Mouse (Mus musculus): ENCODE results near the gene Gm14403. TPM values are rescaled to one million over a fixed set of nuclear protein-coding genes. Genes with fewer than 3 reads are reported as not detected.
"Not testable (repeated sequence)": the region's sequence is repeated elsewhere in the genome, so short reads cannot be mapped to it uniquely, and the experiment has no call there.

The Gm14403 gene
- total and polyA plus RNA-seq, 3 experiments = 7.5 to 19.9 (median 10.5) TPM

DNA sequence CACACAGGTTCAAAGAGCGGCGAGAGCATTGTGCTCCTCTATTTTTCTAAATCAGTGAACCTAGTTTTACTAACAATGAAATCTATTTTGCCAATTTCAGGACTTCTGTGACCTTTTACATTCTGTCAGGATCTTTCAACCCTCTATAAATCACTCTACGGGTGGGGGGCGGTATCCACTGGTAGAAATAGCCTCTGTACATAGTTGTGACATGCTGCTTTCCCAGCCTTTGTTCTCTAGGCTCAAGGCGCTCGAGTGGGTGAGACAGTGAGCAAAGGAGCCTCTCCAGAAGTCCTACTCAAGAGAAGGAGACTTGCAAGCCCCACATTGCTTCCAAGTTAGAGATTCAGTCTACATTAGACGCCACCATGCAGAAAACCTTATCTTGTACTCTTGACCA, 20.3 kb downstream of the Gm14403 start:
- H3K9ac ChIP-seq (ENCODE audit: insufficient read depth, low read depth); H3K4me1 ChIP-seq (ENCODE audit: control insufficient read depth in 1 of 2, insufficient read depth in 2 of 2); dilution Hi-C loops (cut with MboI; ENCODE audit: extremely low pct_ligation_motif_present, extremely low pct_unique_long_range_greater_than_20kb, low sequenced_read_pairs); in situ Hi-C loops (cut with MboI; ENCODE audit: low pct_ligation_motif_present, low pct_unique_long_range_greater_than_20kb, low sequenced_read_pairs); H3K79me2 ChIP-seq (replicated peaks; ENCODE audit: control insufficient read depth, extremely low read depth, insufficient read depth, poor library complexity, severe bottlenecking); H3K4me2 ChIP-seq (ENCODE audit: insufficient read depth, low read depth, poor library complexity, severe bottlenecking); H3K36me3 ChIP-seq (replicated peaks in 1 of 2; ENCODE audit: control insufficient read depth in 1 of 2, insufficient read depth in 1 of 2, low read length in 1 of 2); H3K4me3 ChIP-seq (replicated peaks in 1 of 3; ENCODE audit: low read depth in 2 of 3, low read length in 2 of 3, poor library complexity in 1 of 3); H3K27me3 ChIP-seq (replicated peaks); H3K9me3 ChIP-seq (replicated peaks; ENCODE audit: low read length); DNase-seq (ENCODE audit: extremely low read depth); H3K27ac ChIP-seq (ENCODE audit: insufficient read depth, low read depth): not testable (repeated sequence)

DNA sequence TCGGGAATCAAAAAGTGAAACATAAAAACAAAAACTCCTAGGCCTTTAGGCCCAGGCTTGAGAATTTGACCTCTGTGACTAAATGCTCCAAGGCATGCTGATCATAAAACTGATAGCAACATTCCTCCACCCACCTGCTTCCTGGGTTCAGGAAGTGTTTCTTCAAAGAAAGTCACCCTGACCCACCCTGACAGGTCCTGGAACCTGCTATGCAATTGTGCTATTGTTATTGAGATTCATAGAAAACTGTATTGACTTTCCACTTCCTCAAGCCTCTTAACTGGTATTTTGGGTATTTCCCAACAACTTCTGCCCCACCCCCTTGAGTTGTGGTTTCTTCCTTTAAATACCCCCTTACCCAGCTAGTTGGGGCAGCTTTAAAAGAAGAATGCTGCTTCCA, 20.9 kb downstream of the Gm14403 start:
- in situ Hi-C loops (cut with MboI; ENCODE audit: low pct_ligation_motif_present, low pct_unique_long_range_greater_than_20kb, low sequenced_read_pairs); H3K4me1 ChIP-seq (ENCODE audit: control insufficient read depth in 1 of 2, insufficient read depth in 2 of 2); H3K9me3 ChIP-seq (replicated peaks; ENCODE audit: low read length); dilution Hi-C loops (cut with MboI; ENCODE audit: extremely low pct_ligation_motif_present, extremely low pct_unique_long_range_greater_than_20kb, low sequenced_read_pairs); H3K4me2 ChIP-seq (ENCODE audit: insufficient read depth, low read depth, poor library complexity, severe bottlenecking); H3K36me3 ChIP-seq (replicated peaks in 1 of 2; ENCODE audit: control insufficient read depth in 1 of 2, insufficient read depth in 1 of 2, low read length in 1 of 2); DNase-seq (ENCODE audit: extremely low read depth); H3K9ac ChIP-seq (ENCODE audit: insufficient read depth, low read depth); H3K27ac ChIP-seq (ENCODE audit: insufficient read depth, low read depth); H3K4me3 ChIP-seq (replicated peaks in 1 of 3; ENCODE audit: low read depth in 2 of 3, low read length in 2 of 3, poor library complexity in 1 of 3); H3K27me3 ChIP-seq (replicated peaks); H3K79me2 ChIP-seq (replicated peaks; ENCODE audit: control insufficient read depth, extremely low read depth, insufficient read depth, poor library complexity, severe bottlenecking): not testable (repeated sequence)

DNA sequence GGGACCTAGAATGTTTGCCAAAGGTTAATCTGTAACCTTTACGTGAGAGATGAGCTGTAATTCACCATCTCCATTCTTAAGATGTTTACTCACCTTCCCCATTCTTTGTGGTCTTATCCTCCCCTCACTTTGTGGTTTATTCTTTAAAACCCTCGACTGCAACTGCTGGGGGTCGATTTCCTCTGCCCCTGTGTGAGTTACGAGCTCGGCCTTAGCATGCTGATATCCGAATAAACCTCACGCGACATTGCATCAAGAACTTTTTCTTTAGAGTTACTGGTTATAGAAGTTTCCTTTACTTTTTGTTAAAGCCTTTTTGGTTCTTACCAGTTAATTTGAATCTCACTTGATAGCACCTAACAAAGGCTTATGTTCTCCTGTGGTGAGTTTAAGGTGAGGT, 22.0 kb downstream of the Gm14403 start:
- TF ChIP-seq SMC3 (IDR thresholded peaks at IDR 0.05; ENCODE audit: low read depth, low read length) (no peak), SIN3A (IDR thresholded peaks at IDR 0.05; ENCODE audit: low read length) (no peak), PAX5 (IDR thresholded peaks at IDR 0.05; ENCODE audit: low read length) (no peak), ETS1 (conservative IDR thresholded peaks at IDR 0.05; ENCODE audit: low read depth, low read length) (no peak), HCFC1 (IDR thresholded peaks at IDR 0.05; ENCODE audit: low read depth, low read length) (no peak), ELF1 (IDR thresholded peaks at IDR 0.05; ENCODE audit: low read depth, low read length) (no peak)
- no peak overlapping the region for H3K27ac ChIP-seq (ENCODE audit: insufficient read depth, low read depth)
- dilution Hi-C loops (cut with MboI; ENCODE audit: extremely low pct_ligation_motif_present, extremely low pct_unique_long_range_greater_than_20kb, low sequenced_read_pairs) = no loop called here
- DNase-seq (ENCODE audit: extremely low read depth) = no peak
- no peaks in the 10 kb centered on the region for H3K36me3 ChIP-seq (replicated peaks in 1 of 2; ENCODE audit: control insufficient read depth in 1 of 2, insufficient read depth in 1 of 2, low read length in 1 of 2)
- H3K79me2 ChIP-seq (replicated peaks; ENCODE audit: control insufficient read depth, extremely low read depth, insufficient read depth, poor library complexity, severe bottlenecking) = no peaks in the 10 kb centered on the region
- H3K27me3 ChIP-seq (replicated peaks) = no peaks in the 10 kb centered on the region
- H3K4me1 ChIP-seq (ENCODE audit: control insufficient read depth in 1 of 2, insufficient read depth in 2 of 2) = no peaks in the 10 kb centered on the region
- no peak overlapping the region for H3K9ac ChIP-seq (ENCODE audit: insufficient read depth, low read depth)
- H3K4me2 ChIP-seq (ENCODE audit: insufficient read depth, low read depth, poor library complexity, severe bottlenecking) = no peak overlapping the region
- H3K4me3 ChIP-seq (replicated peaks in 1 of 3; ENCODE audit: low read depth in 2 of 3, low read length in 2 of 3, poor library complexity in 1 of 3) = no peak overlapping the region
- peaks cover 2% of the 10 kb centered on the region for H3K9me3 ChIP-seq (replicated peaks; ENCODE audit: low read length)
- in situ Hi-C loops (cut with MboI; ENCODE audit: low pct_ligation_motif_present, low pct_unique_long_range_greater_than_20kb, low sequenced_read_pairs) = no loop called here

DNA sequence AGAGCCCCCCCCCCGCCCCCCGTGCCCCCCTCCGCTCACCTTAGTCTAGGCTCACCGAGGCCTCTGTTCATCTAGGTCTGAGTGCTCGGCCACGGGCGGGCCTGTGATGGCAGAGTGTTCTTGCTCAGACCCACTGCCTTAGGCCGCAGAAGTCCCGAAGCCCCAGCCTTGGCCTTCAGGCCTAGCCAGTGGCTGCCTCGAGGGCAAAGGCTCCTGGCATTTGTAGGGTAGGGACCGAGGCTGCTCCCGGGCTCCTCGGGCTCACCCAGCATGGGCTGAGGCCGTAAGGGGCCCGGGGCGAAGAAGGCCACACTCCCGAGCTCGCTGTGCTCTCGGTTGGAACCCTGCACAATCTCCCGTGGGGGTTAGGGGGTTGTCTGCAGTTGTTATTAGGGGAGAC, 25.0 kb downstream of the Gm14403 start:
- peaks cover 2% of the 10 kb centered on the region for H3K9me3 ChIP-seq (replicated peaks; ENCODE audit: low read length)
- no peak overlapping the region for H3K4me3 ChIP-seq (replicated peaks in 1 of 3; ENCODE audit: low read depth in 2 of 3, low read length in 2 of 3, poor library complexity in 1 of 3)
- TF ChIP-seq ZNF384 (IDR thresholded peaks at IDR 0.05; ENCODE audit: low read depth, low read length) = no peak
- TF ChIP-seq CHD1 (IDR thresholded peaks at IDR 0.05; ENCODE audit: low read depth, low read length) = no peak
- no peak for TF ChIP-seq CHD2 (IDR thresholded peaks at IDR 0.05; ENCODE audit: low read length)
- TF ChIP-seq HCFC1 (IDR thresholded peaks at IDR 0.05; ENCODE audit: low read depth, low read length) = no peak
- no peak for TF ChIP-seq SMC3 (IDR thresholded peaks at IDR 0.05; ENCODE audit: low read depth, low read length)
- TF ChIP-seq MYC (IDR thresholded peaks at IDR 0.05; ENCODE audit: low read depth, low read length) = no peak
- no peak for TF ChIP-seq IRF4 (IDR thresholded peaks at IDR 0.05; ENCODE audit: low read depth, low read length)
- no peak for TF ChIP-seq ZKSCAN1 (IDR thresholded peaks at IDR 0.05; ENCODE audit: borderline replicate concordance, low read depth, low read length)
- no peak for TF ChIP-seq BHLHE40 (IDR thresholded peaks at IDR 0.05; ENCODE audit: low read depth, low read length)
- TF ChIP-seq RAD21 (IDR thresholded peaks at IDR 0.05; ENCODE audit: low read depth, low read length) = no peak
- no peak for TF ChIP-seq NELFE (IDR thresholded peaks at IDR 0.05; ENCODE audit: low read depth, low read length)
- no peak for TF ChIP-seq JUN (IDR thresholded peaks at IDR 0.05; ENCODE audit: insufficient read depth, low read depth, low read length)
- no peak for TF ChIP-seq TBP (conservative IDR thresholded peaks at IDR 0.05; ENCODE audit: low read depth, low read length)
- no peak for TF ChIP-seq UBTF (IDR thresholded peaks at IDR 0.05; ENCODE audit: low read depth, low read length)
- no peak for TF ChIP-seq ZMIZ1 (IDR thresholded peaks at IDR 0.05; ENCODE audit: low read depth, low read length)
- dilution Hi-C loops (cut with MboI; ENCODE audit: extremely low pct_ligation_motif_present, extremely low pct_unique_long_range_greater_than_20kb, low sequenced_read_pairs) = no loop called here
- no peaks in the 10 kb centered on the region for H3K36me3 ChIP-seq (replicated peaks in 1 of 2; ENCODE audit: control insufficient read depth in 1 of 2, insufficient read depth in 1 of 2, low read length in 1 of 2)
- no peaks in the 10 kb centered on the region for H3K27me3 ChIP-seq (replicated peaks)
- H3K4me2 ChIP-seq (ENCODE audit: insufficient read depth, low read depth, poor library complexity, severe bottlenecking) = no peak overlapping the region
- no peak overlapping the region for H3K9ac ChIP-seq (ENCODE audit: insufficient read depth, low read depth)
- H3K4me1 ChIP-seq (ENCODE audit: control insufficient read depth in 1 of 2, insufficient read depth in 2 of 2) = no peaks in the 10 kb centered on the region
- H3K27ac ChIP-seq (ENCODE audit: insufficient read depth, low read depth) = no peak overlapping the region
- no peaks in the 10 kb centered on the region for H3K79me2 ChIP-seq (replicated peaks; ENCODE audit: control insufficient read depth, extremely low read depth, insufficient read depth, poor library complexity, severe bottlenecking)
- in situ Hi-C loops (cut with MboI; ENCODE audit: low pct_ligation_motif_present, low pct_unique_long_range_greater_than_20kb, low sequenced_read_pairs) = no loop called here
- DNase-seq (ENCODE audit: extremely low read depth) = no peak
